Mouse (Mus musculus) heart, postnatal 0 days (tissue): ENCODE results near the gene P3h3. TPM values are rescaled to one million over a fixed set of nuclear protein-coding genes. Genes with fewer than 3 reads are reported as not detected.

Experiments
- ATAC-seq: fragments of 200-750 bp; cut with Nextera tagmentation; 2 replicates; pipeline ENCODE4 v1.8.0; 2017; ENCODE audit warnings: low read depth, moderate number of reproducible peaks, moderate library complexity; ENCODE audit not compliant: insufficient read depth
- DNase-seq: peaks from one replicate; pipeline ENCODE4 v3.0.0-alpha.2; 2016; ENCODE audit warnings: low spot score
- H3K27ac ChIP-seq: fragments of 300-500 bp; sonication (generic); 2 replicates; pipeline ENCODE4 v1.5.1; 2014; ENCODE audit warnings: low read depth, mild to moderate bottlenecking
- H3K27me3 ChIP-seq: fragments of 300-500 bp; sonication (generic); 2 replicates; pipeline ENCODE4 v1.6.1; 2014; ENCODE audit warnings: low read length, mixed read lengths; ENCODE audit not compliant: control insufficient read depth, insufficient read depth
- H3K36me3 ChIP-seq: fragments of 300-500 bp; sonication (generic); replicated peaks from 2 replicates; pipeline ENCODE4 v1.6.1; 2014; ENCODE audit warnings: low read length, mixed read lengths; ENCODE audit not compliant: control insufficient read depth, insufficient read depth
- H3K4me1 ChIP-seq: fragments of 300-500 bp; sonication (generic); 2 replicates; pipeline ENCODE4 v1.6.1; 2014; ENCODE audit warnings: antibody characterized with exemption; ENCODE audit not compliant: control insufficient read depth, insufficient read depth
- H3K4me2 ChIP-seq: fragments of 300-500 bp; sonication (generic); 2 replicates; pipeline ENCODE4 v1.6.1; 2014; ENCODE audit warnings: low read depth, mild to moderate bottlenecking, low read length, moderate library complexity
- H3K4me3 ChIP-seq: fragments of 300-500 bp; sonication (generic); 2 replicates; pipeline ENCODE4 v1.5.1; 2014; ENCODE audit warnings: low read depth, low read length
- H3K9ac ChIP-seq: fragments of 300-500 bp; sonication (generic); replicated peaks from 2 replicates; pipeline ENCODE4 v1.6.1; 2014; ENCODE audit warnings: low read depth, low read length, mixed read lengths
- H3K9me3 ChIP-seq: fragments of 300-500 bp; sonication (generic); replicated peaks from 2 replicates; pipeline ENCODE4 v1.6.1; 2016; ENCODE audit warnings: low read length; ENCODE audit not compliant: control insufficient read depth
- CTCF ChIP-seq: IDR thresholded peaks from 2 replicates; pipeline ENCODE4 v1.5.1; 2016; ENCODE audit warnings: antibody characterized with exemption, control low read depth, low read depth
- EP300 ChIP-seq: IDR thresholded peaks from 2 replicates; pipeline ENCODE4 v1.6.1; 2016; ENCODE audit warnings: antibody characterized with exemption, low read depth
- WGBS: fragments of 180-500 bp; shearing (Covaris S2); extraction: QIAGEN DNeasy Blood & Tissue Kit; methylation state at CpG from one replicate; pipeline ENCODE4 v1.1.7; 2014; 5-methylcytosine and 5-hydroxymethylcytosine counted together
- polyA plus RNA-seq: library from polyadenylated mRNA; unstranded; fragments of >200 nt; fragmentation: Nextera tagmentation; extraction: Ambion mirVana; gene quantifications from 2 replicates; pipeline ENCODE4 v1.2.1, GENCODE M21; 2015
- total RNA-seq: library from RNA; depleted of rRNA; stranded (reverse); fragments of >200 nt; gene quantifications from 2 replicates; pipeline ENCODE4 v1.2.3, GENCODE M21; 2014; ENCODE audit warnings: low replicate concordance

Gene P3h3
- total and polyA plus RNA-seq, 2 experiments from 2014 or later, result 7.2 to 38.5 TPM

DNA sequence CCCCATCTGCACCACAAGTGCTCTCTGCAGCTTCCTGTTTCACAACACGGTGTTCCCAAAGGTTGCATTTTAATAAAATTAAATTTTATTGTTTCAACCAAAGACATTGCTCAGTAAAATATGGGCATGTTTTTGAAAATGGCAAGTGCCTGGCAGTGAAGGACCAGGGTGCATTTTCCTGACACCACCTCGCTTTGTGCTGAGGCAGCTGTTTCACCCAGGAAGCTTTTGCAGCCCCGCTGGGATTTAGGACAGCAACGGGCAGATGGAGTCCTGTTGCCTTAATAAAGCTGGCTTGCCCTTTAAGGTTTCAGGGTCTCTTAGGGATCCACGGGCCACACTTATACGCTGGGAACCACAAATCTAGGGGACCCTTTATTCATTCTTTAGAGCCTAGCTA is 33.4 kb upstream of the P3h3 start:
- ATAC-seq (no peak), DNase-seq (no peak)
- Histone ChIP-seq H3K4me3 (no peak overlapping the region), H3K9me3 (no peaks in the 10 kb centered on the region; the same call in 1 of the 2 replicates), H3K27ac (no peak overlapping the region), H3K36me3 (no peaks in the 10 kb centered on the region), H3K4me1 (no peaks in the 10 kb centered on the region), H3K27me3 (no peaks in the 10 kb centered on the region), H3K9ac (no peak overlapping the region), H3K4me2 (no peak overlapping the region)
- WGBS, result 54% methylated on average over 6 of the region's 6 CpGs
- no peak for TF ChIP-seq EP300
- TF ChIP-seq CTCF, result no peak

DNA sequence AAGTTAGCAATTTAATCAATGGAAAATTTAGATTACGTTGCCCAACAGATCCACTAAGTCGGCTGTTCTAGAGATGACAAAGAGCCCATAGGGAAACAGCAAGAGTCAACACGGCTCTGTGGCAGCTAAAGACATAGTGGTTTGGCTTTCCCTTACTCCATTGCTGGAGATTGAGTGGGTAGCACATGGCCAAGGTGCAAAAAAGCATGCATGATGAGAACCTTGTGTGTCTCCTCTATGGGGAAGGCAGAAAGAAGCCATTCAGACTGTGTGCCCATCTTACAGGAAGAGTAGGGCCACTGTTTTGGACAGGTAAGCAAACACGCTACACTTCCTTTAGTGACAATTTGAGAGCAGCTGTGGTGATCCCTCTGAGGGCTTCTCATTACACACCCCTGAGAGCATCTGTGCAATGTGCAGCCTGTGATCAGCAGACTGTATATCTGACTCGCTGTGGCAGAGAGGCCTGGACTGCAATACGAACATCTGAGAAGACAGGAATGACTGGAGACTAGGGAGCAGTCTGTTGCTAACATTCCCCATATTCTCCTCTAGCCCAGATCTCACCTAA is 31.1 kb upstream of the P3h3 start:
- Histone ChIP-seq H3K27me3 (no peaks in the 10 kb centered on the region), H3K9me3 (no peaks in the 10 kb centered on the region; the same call in 1 of the 2 replicates), H3K9ac (no peak overlapping the region), H3K36me3 (no peaks in the 10 kb centered on the region), H3K4me1 (peaks cover 4% of the 10 kb centered on the region; the same call in 1 of the 2 replicates), H3K27ac (no peak overlapping the region; the same call in 1 of the 2 replicates), H3K4me3 (no peak overlapping the region), H3K4me2 (no peak overlapping the region)
- no peak for DNase-seq
- WGBS, result 82% methylated on average over 6 of the region's 6 CpGs
- TF ChIP-seq EP300, result no peak
- no peak for TF ChIP-seq CTCF
- ATAC-seq, result no peak

DNA sequence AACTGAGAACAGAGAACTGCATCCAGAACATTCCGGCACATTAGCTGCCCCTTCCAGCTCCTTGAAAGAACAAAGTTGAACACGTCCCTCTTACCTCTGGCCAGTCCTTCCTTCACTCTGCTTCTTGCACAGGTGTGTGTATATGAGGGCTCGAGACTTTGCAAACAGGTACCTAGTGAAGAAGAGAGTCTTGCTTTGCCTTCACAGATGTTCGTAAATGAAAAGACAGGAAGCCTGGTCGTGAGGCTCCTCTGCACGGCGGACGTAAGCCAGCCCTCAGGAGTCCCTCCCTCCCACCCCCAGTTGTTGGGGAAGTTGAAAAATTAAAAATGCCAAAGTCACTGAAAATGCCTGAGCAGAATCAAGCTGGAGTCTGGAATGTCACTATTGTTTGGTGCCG is 30.4 kb upstream of the P3h3 start, which contains the start of gene Cd4:
Gene Cd4 (minus strand): TSS at position 236 of the 400 bp plus-strand sequence.
- H3K27me3 ChIP-seq, result no peaks in the 10 kb centered on the region
- ATAC-seq, result no peak
- H3K9me3 ChIP-seq, result no peaks in the 10 kb centered on the region; the same call in 1 of the 2 replicates
- peaks cover 4% of the 10 kb centered on the region; the same call in 1 of the 2 replicates for H3K4me1 ChIP-seq
- TF ChIP-seq EP300 (no peak), CTCF (no peak)
- WGBS, result 78% methylated on average over 9 of the region's 9 CpGs
- H3K27ac ChIP-seq, result no peak within 1 kb of the TSS; the same call in 1 of the 2 replicates
- H3K36me3 ChIP-seq, result no peaks in the 10 kb centered on the region
- H3K4me3 ChIP-seq, result peak within 1 kb of the TSS; percentile 17; the same call in 1 of the 2 replicates
- H3K9ac ChIP-seq, result no peak within 1 kb of the TSS; the same call in 1 of the 2 replicates
- H3K4me2 ChIP-seq, result no peak within 1 kb of the TSS; the same call in 1 of the 2 replicates
- no peak for DNase-seq

DNA sequence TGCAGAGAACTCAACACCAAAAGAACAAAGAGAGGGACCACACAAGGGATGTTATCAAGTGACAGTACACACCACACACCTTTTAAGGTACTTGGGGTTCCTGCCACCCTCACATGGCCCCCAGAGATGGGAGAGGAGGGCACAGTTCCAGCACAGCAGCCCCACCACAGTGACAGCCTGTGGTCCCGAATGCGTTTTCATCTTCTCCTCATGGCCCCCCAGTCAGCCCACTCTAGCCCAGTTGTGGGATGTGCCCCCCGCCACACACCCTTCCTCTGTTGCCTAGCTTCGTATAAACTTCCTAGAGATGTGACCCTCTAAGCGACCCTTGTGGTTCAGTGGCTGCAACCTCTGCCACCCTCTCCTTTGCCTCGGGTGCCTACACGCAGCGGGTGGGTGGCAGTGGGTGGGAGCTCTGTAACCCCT is 28.4 kb upstream of the P3h3 start:
- DNase-seq (no peak), ATAC-seq (no peak)
- no peak overlapping the region; the same call in 1 of the 2 replicates for H3K4me2 ChIP-seq
- peak overlapping the region; percentile 78 for H3K27ac ChIP-seq
- H3K4me3 ChIP-seq, result peak overlapping the region; percentile 17; the same call in 1 of the 2 replicates
- peaks cover 4% of the 10 kb centered on the region; the same call in 1 of the 2 replicates for H3K4me1 ChIP-seq
- 81% methylated on average over 8 of the region's 8 CpGs for WGBS
- no peaks in the 10 kb centered on the region for H3K36me3 ChIP-seq
- no peaks in the 10 kb centered on the region for H3K27me3 ChIP-seq
- no peaks in the 10 kb centered on the region; the same call in 1 of the 2 replicates for H3K9me3 ChIP-seq
- H3K9ac ChIP-seq, result no peak overlapping the region
- no peak for TF ChIP-seq CTCF
- no peak for TF ChIP-seq EP300

DNA sequence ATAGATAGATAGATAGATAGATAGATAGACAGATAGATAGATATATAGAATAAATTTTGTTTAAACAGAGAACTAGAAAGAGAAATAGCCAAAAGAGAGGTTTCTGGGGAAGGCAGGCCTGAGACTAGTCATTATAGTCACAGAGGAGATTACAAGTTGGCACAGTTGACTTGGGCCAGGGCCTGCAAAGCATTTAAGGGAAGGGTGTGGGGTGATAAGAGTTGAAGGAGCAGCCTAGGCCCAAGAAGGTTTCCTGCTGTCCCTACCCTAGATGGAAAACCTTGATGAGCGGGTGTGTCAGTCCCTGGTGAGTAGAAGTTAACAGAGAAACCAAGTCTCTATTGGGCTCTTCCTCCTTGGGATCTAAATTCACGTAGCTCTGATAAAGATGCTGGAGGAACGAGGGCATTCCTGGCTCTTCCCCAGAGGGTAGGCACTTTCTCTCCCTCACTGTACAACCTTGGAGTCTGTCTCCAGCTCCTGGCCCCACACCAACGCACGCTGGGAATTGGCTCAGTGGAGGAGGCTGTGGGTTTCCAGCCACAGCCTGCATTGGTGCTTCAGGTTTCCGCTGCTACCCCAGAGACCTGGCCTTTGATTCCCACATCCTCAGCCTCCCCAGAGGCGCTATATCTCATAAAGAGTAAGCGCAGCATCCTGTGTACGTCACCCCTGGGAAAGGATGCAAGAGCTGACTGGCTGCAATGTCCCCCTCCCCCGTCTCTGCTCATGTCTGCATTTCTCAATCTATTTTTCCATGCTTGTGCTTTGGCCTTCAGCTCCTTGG is 27.4 kb upstream of the P3h3 start:
- peak overlapping the region; percentile 31; the same call in 1 of the 2 replicates for H3K4me2 ChIP-seq
- no peaks in the 10 kb centered on the region for H3K36me3 ChIP-seq
- H3K4me1 ChIP-seq, result peaks cover 4% of the 10 kb centered on the region; the same call in 1 of the 2 replicates
- no peaks in the 10 kb centered on the region for H3K27me3 ChIP-seq
- H3K4me3 ChIP-seq, result no peak overlapping the region
- peak overlapping the region; percentile 78 for H3K27ac ChIP-seq
- TF ChIP-seq EP300 (no peak), CTCF (no peak)
- H3K9me3 ChIP-seq, result no peaks in the 10 kb centered on the region; the same call in 1 of the 2 replicates
- WGBS, result 39% methylated on average over 10 of the region's 10 CpGs
- ATAC-seq, result peak; percentile 80
- H3K9ac ChIP-seq, result no peak overlapping the region
- DNase-seq, result peak; percentile 70
